Mouse (Mus musculus) thymus, adult 2 months (tissue): ENCODE data around the gene Gm8947. TPM values are rescaled to one million over a fixed set of nuclear protein-coding genes. Genes with fewer than 3 reads are reported as not detected.
"Not testable (repeated sequence)": the region's sequence is repeated elsewhere in the genome, so short reads cannot be mapped to it uniquely, and the experiment has no call there.

ENCODE experiments used
- DNase-seq: peaks from one replicate; pipeline ENCODE4 v3.0.0; 2021
- H3K27ac ChIP-seq: fragments of 200-500 bp; 2 replicates; pipeline ENCODE4 v1.5.1; 2012; ENCODE audit warnings: low read length, control low read depth; ENCODE audit not compliant: control insufficient read depth, insufficient read depth
- H3K27me3 ChIP-seq: fragments of 200-500 bp; 2 replicates; pipeline ENCODE4 v1.6.1; 2012; ENCODE audit warnings: mild to moderate bottlenecking, low read length, moderate library complexity, mixed read lengths; ENCODE audit not compliant: control insufficient read depth, insufficient read depth
- H3K36me3 ChIP-seq: fragments of 200-500 bp; 2 replicates; pipeline ENCODE4 v1.6.1; 2012; ENCODE audit warnings: mild to moderate bottlenecking, low read length, moderate library complexity; ENCODE audit not compliant: control insufficient read depth, insufficient read depth
- H3K4me1 ChIP-seq: fragments of 200-500 bp; replicated peaks from 2 replicates; pipeline ENCODE4 v1.6.1; 2012; ENCODE audit warnings: low read length; ENCODE audit not compliant: control insufficient read depth, insufficient read depth
- H3K4me3 ChIP-seq: fragments of 200-500 bp; 2 replicates; pipeline ENCODE4 v1.5.1; 2012; ENCODE audit warnings: mild to moderate bottlenecking, low read length, control low read depth, moderate library complexity; ENCODE audit not compliant: control insufficient read depth, insufficient read depth
- CTCF ChIP-seq: fragments of 200-500 bp; IDR thresholded peaks from 2 replicates; pipeline ENCODE4 v1.5.1; 2012; ENCODE audit warnings: mild to moderate bottlenecking, control low read depth, low read length, moderate library complexity, borderline replicate concordance; ENCODE audit not compliant: control insufficient read depth, poor library complexity, insufficient read depth; ENCODE audit errors: extremely low read depth
- POLR2A ChIP-seq: fragments of 200-500 bp; IDR thresholded peaks from 2 replicates; pipeline ENCODE4 v1.6.1; 2012; ENCODE audit warnings: mild to moderate bottlenecking, low read length, control low read depth, moderate library complexity; ENCODE audit not compliant: control insufficient read depth, poor library complexity, insufficient read depth; ENCODE audit errors: extremely low read depth
- WGBS: fragments of 180-500 bp; shearing (Covaris S2); methylation state at CpG from one replicate; pipeline ENCODE4 v1.1.7; 2018; 5-methylcytosine and 5-hydroxymethylcytosine counted together
- polyA plus RNA-seq: library from polyadenylated mRNA; depleted of rRNA; stranded (reverse); fragments of >200 nt; gene quantifications from 2 replicates; pipeline ENCODE4 v1.2.3, GENCODE M21; 2012

The Gm8947 gene
- polyA plus RNA-seq, 1 experiment = not detected

GRCm38 (mm10) chr1:151202771-151203170, 10.6 kb downstream of the Gm8947 start:
- H3K4me1 ChIP-seq, DNase-seq, H3K27me3 ChIP-seq, H3K36me3 ChIP-seq, H3K27ac ChIP-seq, H3K4me3 ChIP-seq: not testable (repeated sequence)
- 89% methylated on average over 4 of the region's 5 CpGs for WGBS

GRCm38 (mm10) chr1:151203818-151204217, 11.6 kb downstream of the Gm8947 start, which contains the start of gene 3110040M04Rik:
Gene 3110040M04Rik (plus strand): TSS chr1:151204121.
- WGBS = no CpG with 5 or more reads among the region's 6 CpGs
- not testable (repeated sequence) for H3K36me3 ChIP-seq, H3K27me3 ChIP-seq, DNase-seq, H3K4me1 ChIP-seq, H3K27ac ChIP-seq, H3K4me3 ChIP-seq

GRCm38 (mm10) chr1:151208493-151208892, 16.3 kb downstream of the Gm8947 start:
- 98% methylated on average over 4 of the region's 5 CpGs for WGBS
- not testable (repeated sequence) for H3K4me3 ChIP-seq, H3K36me3 ChIP-seq, DNase-seq, H3K27ac ChIP-seq, H3K27me3 ChIP-seq, H3K4me1 ChIP-seq

- not testable (repeated sequence) for H3K36me3 ChIP-seq, H3K27me3 ChIP-seq, DNase-seq, H3K4me3 ChIP-seq, H3K27ac ChIP-seq, H3K4me1 ChIP-seq
These were observed 16.8 kb downstream of the Gm8947 start for GRCm38 (mm10) chr1:151208944-151209343.

- not testable (repeated sequence) for H3K36me3 ChIP-seq, H3K27me3 ChIP-seq, DNase-seq, H3K4me1 ChIP-seq, H3K4me3 ChIP-seq, H3K27ac ChIP-seq
- WGBS = 97% methylated on average over 4 of the region's 8 CpGs
These were observed 17.7 kb downstream of the Gm8947 start, which contains the start of gene Gm47996 for GRCm38 (mm10) chr1:151209824-151210355. Gene Gm47996 (plus strand): TSS chr1:151210131.

- DNase-seq, H3K36me3 ChIP-seq, H3K27me3 ChIP-seq, H3K4me1 ChIP-seq, H3K4me3 ChIP-seq, H3K27ac ChIP-seq: not testable (repeated sequence)
- 97% methylated on average over 5 of the region's 5 CpGs for WGBS
These were observed 19.5 kb downstream of the Gm8947 start for GRCm38 (mm10) chr1:151211666-151212065.

GRCm38 (mm10) chr1:151214862-151215261, 22.7 kb downstream of the Gm8947 start:
- no peaks in the 10 kb centered on the region for H3K27me3 ChIP-seq
- H3K36me3 ChIP-seq = no peaks in the 10 kb centered on the region
- 43% methylated on average over 2 of the region's 2 CpGs for WGBS
- DNase-seq = no peak
- no peak overlapping the region for H3K27ac ChIP-seq
- TF ChIP-seq POLR2A = no peak
- H3K4me1 ChIP-seq = 0 out of 2 replicates have a peak, but pooled peaks cover 3% of the 10 kb centered on the region
- no peak overlapping the region for H3K4me3 ChIP-seq

GRCm38 (mm10) chr1:151215985-151216384, 23.8 kb downstream of the Gm8947 start:
- H3K4me1 ChIP-seq = 0 out of 2 replicates have a peak, but pooled peaks cover 3% of the 10 kb centered on the region
- no peak for TF ChIP-seq CTCF
- TF ChIP-seq POLR2A = no peak
- H3K36me3 ChIP-seq = no peaks in the 10 kb centered on the region
- H3K27ac ChIP-seq = no peak overlapping the region
- H3K4me3 ChIP-seq = no peak overlapping the region
- no peak for DNase-seq
- 10% methylated on average over 1 of the region's 1 CpGs for WGBS
- H3K27me3 ChIP-seq = no peaks in the 10 kb centered on the region
